Mouse (Mus musculus) mouse embryonic stem cell (cell line): Measurements from ENCODE around the gene Bptf.
"Not testable (repeated sequence)": the region's sequence is repeated elsewhere in the genome, so short reads cannot be mapped to it uniquely, and the experiment has no call there.

Experiments
- in situ Hi-C, 2 experiments: fragments of 300-500 bp; cut with MboI; formaldehyde crosslinking; loops; 1 replicate in 1 of 2; 3 replicates in 1 of 2; pipeline ENCODE4 v1.14.3; 2019 to 2020; ENCODE audit warnings: low sequenced_read_pairs in 2 of 2, low pct_unique_long_range_greater_than_20kb in 1 of 2, mixed read lengths in 1 of 2; ENCODE audit not compliant: unreplicated experiment in 1 of 2

Bptf gene

DNA sequence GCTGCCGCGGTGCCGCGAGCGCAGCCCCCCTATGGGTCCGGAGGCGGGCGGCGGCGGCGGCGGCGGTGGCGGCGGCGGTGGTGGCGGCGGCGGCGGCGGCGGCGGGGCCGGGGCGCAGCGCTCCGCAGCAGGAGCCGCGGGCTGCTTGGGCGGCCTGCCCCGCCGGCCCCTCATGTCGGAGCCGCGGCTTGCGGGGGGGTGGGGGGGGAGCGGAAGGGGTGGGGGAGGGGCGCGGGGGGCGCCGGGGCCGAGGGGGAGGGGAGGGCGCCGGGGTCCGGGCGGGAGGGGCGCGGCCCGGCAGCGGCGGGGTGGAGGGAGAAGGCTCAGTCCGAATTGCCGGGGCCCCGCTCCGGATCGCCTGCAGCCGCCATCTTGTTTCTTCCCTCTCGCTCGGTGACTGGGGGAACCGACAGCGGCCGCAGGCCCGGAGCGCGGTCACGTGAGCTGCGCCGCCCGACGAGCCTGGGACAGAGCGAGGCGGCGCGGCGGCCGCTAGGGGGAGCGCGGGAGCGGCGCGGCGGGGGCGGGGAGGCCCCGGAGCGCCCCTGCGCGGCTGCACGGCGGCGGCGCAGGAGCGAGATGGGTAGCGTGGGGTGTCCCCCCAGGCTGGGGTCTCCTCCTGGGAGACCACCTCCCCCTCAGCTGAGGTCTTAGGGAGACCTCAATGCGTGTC, at the start of gene Bptf:
Bptf (minus strand) TSS at position 379 of the 673 bp plus-strand sequence.
- in situ Hi-C loops, result no loop called here

- in situ Hi-C loops, result no loop called here
Measured at GRCm38 (mm10) chr11:107161215-107161614, 29.3 kb upstream of the Bptf start.

DNA sequence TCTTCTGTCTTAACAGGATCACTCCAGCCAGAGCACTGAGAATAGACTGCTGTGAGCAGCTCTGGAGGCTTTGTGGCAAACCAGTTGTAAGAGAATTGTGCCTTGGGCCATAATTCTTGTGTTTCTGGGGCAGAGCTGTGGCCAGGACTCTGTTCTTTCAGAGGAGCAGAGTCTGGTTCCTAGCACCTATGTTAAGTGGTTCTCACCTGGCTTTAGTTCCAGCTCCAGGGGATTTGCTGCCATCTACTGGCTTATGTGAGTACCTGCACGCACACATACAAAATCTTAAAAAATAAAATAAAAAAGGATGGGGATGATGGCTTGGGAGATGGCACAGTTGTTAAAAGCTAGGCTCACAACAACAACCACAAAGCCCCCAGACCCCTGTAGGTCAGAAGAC, 27.1 kb upstream of the Bptf start:
- in situ Hi-C loops, result loop anchor here (10.0 kb wide), 2 partner anchors 144 to 316 kb away; partner anchors contain the start of genes Pitpnc1 (in 1 of the 2) and Psmd12 (in 1 of the 2)

GRCm38 (mm10) chr11:107156977-107157642, 25.2 kb upstream of the Bptf start:
- in situ Hi-C loops, result loop anchor here (10.0 kb wide), 2 partner anchors 142 to 318 kb away; partner anchors contain the start of genes Pitpnc1 (in 1 of the 2) and Psmd12 (in 1 of the 2)

GRCm38 (mm10) chr11:107155292-107155691, 23.4 kb upstream of the Bptf start:
- in situ Hi-C loops, result loop anchor here (10.0 kb wide), 2 partner anchors 140 to 320 kb away; partner anchors contain the start of genes Pitpnc1 (in 1 of the 2) and Psmd12 (in 1 of the 2)

DNA sequence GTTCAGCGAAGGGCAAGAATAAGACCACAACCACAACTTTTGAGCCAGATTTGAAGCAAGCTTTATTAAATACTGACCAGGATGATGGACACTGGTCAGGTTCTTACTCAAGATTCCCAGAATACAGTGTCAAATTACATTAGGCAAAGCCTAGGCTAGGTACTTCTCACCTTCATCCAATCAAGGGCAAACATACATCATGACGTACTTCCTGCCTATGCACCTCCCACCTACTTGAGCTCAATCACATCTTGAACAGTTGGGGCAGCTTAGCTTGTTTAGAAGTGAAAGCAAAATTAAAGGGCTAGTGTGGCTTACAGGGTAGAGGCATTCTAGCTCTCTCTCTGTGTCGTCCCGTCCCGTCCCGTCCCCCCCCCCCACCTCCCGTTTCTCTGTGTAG, 22.5 kb upstream of the Bptf start:
- in situ Hi-C loops, result loop anchor here (10.0 kb wide), 2 partner anchors 140 to 320 kb away; partner anchors contain the start of genes Pitpnc1 (in 1 of the 2) and Psmd12 (in 1 of the 2)

GRCm38 (mm10) chr11:107153645-107154044, 21.7 kb upstream of the Bptf start:
- in situ Hi-C loops, result loop anchor here (10.0 kb wide), 2 partner anchors 139 to 321 kb away; partner anchors contain the start of genes Pitpnc1 (in 1 of the 2) and Psmd12 (in 1 of the 2)

DNA sequence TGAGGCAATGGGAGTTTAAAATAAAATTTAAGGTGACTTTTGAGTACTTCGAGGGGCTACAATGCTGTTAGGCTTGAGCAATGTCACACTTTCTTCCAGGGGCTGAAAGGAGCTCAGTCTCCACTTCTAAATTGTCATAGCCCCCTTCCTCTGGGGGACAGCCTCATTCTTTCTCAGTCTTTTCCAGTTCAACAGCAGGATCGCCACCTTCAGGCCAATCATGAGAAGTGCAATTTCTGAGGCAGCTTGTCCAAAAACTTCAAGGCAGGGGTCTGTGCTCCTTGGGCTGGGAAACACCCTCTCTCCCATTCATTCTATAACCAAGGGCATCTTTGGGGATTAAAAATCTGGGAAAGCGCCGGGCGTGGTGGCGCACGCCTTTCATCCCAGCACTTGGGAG, 19.9 kb upstream of the Bptf start:
- in situ Hi-C loops, result loop anchor here (10.0 kb wide), 2 partner anchors 137 to 323 kb away; partner anchors contain the start of genes Pitpnc1 (in 1 of the 2) and Psmd12 (in 1 of the 2)

DNA sequence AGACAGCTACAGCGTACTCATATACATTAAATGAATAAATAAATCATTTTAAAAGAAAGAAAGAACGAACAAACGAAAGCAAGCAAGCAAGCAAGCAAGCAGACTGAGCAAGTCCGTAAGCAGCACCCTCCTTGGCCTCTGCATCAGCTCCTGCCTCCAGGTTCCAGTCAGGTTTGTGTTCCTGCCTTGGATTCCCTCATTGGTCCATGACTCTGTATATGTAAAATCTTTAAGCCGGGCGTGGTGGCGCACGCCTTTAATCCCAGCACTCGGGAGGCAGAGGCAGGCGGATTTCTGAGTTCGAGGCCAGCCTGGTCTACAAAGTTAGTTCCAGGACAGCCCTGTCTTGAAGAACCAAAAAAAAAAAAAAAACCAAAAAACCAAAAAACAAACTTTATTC, 12.0 kb upstream of the Bptf start:
- in situ Hi-C loops, result not testable (repeated sequence)

DNA sequence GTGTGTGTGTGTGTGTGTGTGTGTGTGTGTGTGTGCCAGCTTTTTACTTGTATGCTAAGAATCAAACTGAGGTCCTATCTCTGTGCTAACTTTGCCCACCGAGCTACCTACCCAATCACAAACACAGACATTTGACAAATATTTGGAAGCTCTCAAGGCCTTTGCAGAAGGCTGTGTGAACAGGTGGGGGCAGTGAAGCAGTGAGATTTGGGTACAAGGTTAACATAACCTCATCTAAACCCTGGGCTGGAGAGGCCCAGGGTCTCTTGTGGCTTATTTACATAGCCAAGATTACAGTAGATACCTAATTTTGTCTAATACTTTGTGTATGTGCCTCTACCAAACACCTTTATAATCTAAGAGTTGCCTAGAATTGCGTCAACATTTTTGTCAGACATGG, 10.5 kb upstream of the Bptf start:
- in situ Hi-C loops, result no loop called here

- in situ Hi-C loops, result no loop called here
Measured at GRCm38 (mm10) chr11:107140756-107141155, 8.8 kb upstream of the Bptf start.

- in situ Hi-C loops, result no loop called here
Measured at GRCm38 (mm10) chr11:107138633-107139032, 6.7 kb upstream of the Bptf start.

DNA sequence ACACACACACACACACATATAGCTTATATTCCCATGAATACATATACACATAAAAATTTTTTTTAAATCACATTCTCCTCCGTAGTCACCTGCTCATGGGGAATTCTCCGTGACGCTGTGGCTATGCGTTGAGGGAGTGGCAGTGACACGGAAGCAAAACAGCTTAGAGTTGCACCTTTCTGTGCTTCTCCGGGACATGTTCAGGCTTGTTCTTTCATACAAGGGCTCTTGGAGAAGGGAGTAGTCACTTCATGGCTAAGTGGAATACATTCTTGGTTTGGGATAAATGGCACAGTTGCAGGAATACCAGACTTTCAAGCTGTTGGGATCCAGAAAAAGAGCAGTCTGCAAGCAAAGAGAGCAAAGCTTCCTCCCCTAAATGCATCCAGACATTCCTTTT, 5.7 kb upstream of the Bptf start:
- in situ Hi-C loops, result no loop called here

DNA sequence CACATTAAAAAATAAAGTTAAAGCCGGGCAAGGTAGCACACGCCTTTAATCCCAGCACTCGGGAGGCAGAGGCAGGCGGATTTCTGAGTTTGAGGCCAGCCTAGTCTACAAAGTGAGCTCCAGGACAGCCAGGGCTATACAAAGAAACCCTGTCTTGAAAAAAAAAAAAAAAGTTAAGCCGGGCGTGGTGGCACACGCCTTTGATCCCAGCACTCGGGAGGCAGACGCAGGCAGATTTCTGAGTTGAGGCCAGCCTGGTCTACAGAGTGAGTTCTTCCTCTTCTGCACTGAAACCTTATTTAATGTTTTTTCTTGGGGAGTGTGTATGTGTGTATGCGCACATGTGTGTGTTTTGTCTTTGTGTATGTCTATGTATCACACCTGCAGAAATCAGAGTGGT, 4.5 kb upstream of the Bptf start:
- in situ Hi-C loops, result not testable (repeated sequence)

GRCm38 (mm10) chr11:107135741-107136140, 3.8 kb upstream of the Bptf start:
- in situ Hi-C loops, result no loop called here

GRCm38 (mm10) chr11:107132426-107132825, 499 bp upstream of the Bptf start:
- in situ Hi-C loops, result no loop called here

GRCm38 (mm10) chr11:107130879-107131748, 813 bp downstream of the Bptf start:
- in situ Hi-C loops, result no loop called here

DNA sequence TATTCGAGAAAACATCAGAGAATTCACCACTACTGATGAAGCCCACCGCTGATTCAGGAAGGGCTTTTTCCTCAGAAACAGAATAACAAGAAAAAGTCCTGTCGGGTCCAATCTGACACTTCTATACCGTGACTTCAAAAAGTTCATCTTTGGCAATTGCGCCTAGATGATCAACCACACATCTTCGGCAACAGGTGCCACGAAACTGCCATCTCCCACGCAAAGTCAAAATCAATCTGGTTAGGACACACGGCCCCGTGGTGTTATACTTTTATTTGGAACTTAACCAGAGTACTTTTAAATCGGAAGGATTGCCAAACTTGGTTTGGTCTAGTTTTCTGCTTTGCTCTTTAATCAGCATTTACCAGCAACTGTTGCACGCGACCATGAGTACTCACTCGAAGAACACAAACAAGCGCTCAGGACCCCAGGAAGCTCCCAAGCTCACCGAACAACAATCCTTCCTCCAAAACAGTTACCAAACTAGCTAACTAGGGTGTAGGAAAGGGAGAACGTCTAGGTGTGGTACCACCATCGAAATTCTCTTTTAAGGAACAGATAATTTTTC, 1.6 kb downstream of the Bptf start:
- in situ Hi-C loops, result no loop called here
